Mouse (Mus musculus): ENCODE measurements around the gene Scrn2. TPM values are rescaled to one million over a fixed set of nuclear protein-coding genes. Genes with fewer than 3 reads are reported as not detected.
A peak's percentile ranks its signal among the peaks of the same experiment; 100 is the strongest.

Gene Scrn2
- polyA plus RNA-seq, 1 experiment from 2014 or later = 20.6 TPM

DNA sequence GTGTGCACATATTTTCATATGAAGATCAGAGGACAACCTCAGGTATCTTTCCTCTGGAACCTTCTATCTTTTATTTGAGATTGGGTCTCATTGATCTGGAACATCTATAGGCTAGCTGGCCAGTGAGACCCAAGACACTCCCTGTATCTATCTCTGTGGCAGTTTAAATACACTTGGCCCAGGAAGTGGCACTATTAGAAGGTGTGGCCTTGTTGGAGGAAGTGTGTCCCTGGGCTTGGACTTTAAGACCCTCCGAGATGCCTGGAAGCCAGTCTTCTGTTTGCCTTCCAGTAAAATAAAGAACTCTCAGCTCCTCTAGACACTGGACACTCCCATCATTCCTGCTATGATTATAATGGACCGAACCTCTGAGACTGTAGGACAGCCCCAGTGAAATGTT is 40.0 kb downstream of the Scrn2 start:
- Histone ChIP-seq H3K4me3 (ENCODE audit: low read depth, low read length) (no peak overlapping the region), H3K27ac (ENCODE audit: low read depth) (no peak overlapping the region), H3K9ac (replicated peaks) (no peak overlapping the region), H3K4me2 (ENCODE audit: low read depth, low read length) (no peak overlapping the region), H3K4me1 (ENCODE audit: insufficient read depth) (no peaks in the 10 kb centered on the region), H3K27me3 (ENCODE audit: insufficient read depth, low read length) (no peaks in the 10 kb centered on the region), H3K36me3 (replicated peaks; ENCODE audit: insufficient read depth, low read length) (0 out of 2 replicates have a peak, but pooled peaks cover 15% of the 10 kb centered on the region), H3K9me3 (ENCODE audit: low read length) (no peaks in the 10 kb centered on the region)
- WGBS (ENCODE audit: insufficient replicate concordance) = 81% methylated on average over 2 of the region's 2 CpGs
- ATAC-seq = no peak
- TF ChIP-seq EP300 (IDR thresholded peaks at IDR 0.05; ENCODE audit: low read depth) (no peak), CTCF (IDR thresholded peaks at IDR 0.05; ENCODE audit: low read depth) (no peak)
- DNase-seq = no peak

DNA sequence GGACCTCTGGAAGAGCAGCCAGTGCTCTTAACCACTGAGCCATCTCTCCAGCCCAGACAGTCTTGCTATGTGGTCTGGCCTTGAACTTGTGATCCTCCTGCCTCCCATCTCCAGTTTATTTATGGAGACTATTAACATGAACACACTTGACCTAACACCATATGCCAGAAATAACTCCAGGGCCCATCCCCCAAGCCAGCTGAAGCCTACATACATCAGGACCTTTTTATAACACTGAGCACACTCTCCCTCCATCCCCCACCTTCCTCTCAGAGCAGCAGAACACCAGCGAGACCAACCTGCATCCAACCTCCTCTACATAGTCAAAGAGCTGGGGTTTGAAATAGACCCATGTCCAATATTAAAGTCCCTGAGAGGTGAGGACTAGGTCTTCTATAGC is 41.4 kb downstream of the Scrn2 start:
- Histone ChIP-seq H3K9ac (replicated peaks) (no peak overlapping the region), H3K27ac (ENCODE audit: low read depth) (no peak overlapping the region), H3K4me2 (ENCODE audit: low read depth, low read length) (no peak overlapping the region), H3K4me1 (ENCODE audit: insufficient read depth) (no peaks in the 10 kb centered on the region), H3K36me3 (replicated peaks; ENCODE audit: insufficient read depth, low read length) (0 out of 2 replicates have a peak, but pooled peaks cover 15% of the 10 kb centered on the region), H3K9me3 (ENCODE audit: low read length) (no peaks in the 10 kb centered on the region), H3K27me3 (ENCODE audit: insufficient read depth, low read length) (no peaks in the 10 kb centered on the region), H3K4me3 (ENCODE audit: low read depth, low read length) (no peak overlapping the region)
- ATAC-seq = no peak
- TF ChIP-seq CTCF (IDR thresholded peaks at IDR 0.05; ENCODE audit: low read depth) (no peak), EP300 (IDR thresholded peaks at IDR 0.05; ENCODE audit: low read depth) (no peak)
- WGBS (ENCODE audit: insufficient replicate concordance) = 60% methylated on average over 1 of the region's 1 CpGs
- DNase-seq = no peak

DNA sequence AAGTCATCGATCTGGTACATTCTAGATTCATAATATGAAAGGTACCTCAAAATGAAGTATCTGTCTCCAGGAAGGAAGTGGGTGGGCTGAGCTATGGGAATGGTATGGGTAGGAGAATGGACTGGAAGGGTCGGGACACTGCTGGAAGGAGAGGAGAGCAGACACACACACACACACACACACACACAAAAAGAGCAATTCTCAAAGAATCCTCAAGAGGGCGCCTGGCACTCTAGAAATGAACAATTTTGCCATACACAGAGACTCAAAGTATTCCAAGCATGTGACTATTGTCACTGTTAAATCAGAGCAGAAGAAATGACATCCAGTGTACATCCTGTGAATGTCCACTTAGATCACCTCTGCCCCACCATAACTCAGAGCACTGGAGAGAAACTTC is 42.8 kb downstream of the Scrn2 start:
- Histone ChIP-seq H3K9ac (replicated peaks) (no peak overlapping the region), H3K36me3 (replicated peaks; ENCODE audit: insufficient read depth, low read length) (0 out of 2 replicates have a peak, but pooled peaks cover 13% of the 10 kb centered on the region), H3K4me3 (ENCODE audit: low read depth, low read length) (no peak overlapping the region), H3K9me3 (ENCODE audit: low read length) (no peaks in the 10 kb centered on the region), H3K27me3 (ENCODE audit: insufficient read depth, low read length) (no peaks in the 10 kb centered on the region), H3K4me2 (ENCODE audit: low read depth, low read length) (no peak overlapping the region), H3K27ac (ENCODE audit: low read depth) (no peak overlapping the region), H3K4me1 (ENCODE audit: insufficient read depth) (no peaks in the 10 kb centered on the region)
- WGBS (ENCODE audit: insufficient replicate concordance) = 29% methylated on average over 3 of the region's 3 CpGs
- TF ChIP-seq CTCF (IDR thresholded peaks at IDR 0.05; ENCODE audit: low read depth) = peak; percentile 75
- no peak for TF ChIP-seq EP300 (IDR thresholded peaks at IDR 0.05; ENCODE audit: low read depth)
- DNase-seq (peak; percentile 55), ATAC-seq (no peak)

DNA sequence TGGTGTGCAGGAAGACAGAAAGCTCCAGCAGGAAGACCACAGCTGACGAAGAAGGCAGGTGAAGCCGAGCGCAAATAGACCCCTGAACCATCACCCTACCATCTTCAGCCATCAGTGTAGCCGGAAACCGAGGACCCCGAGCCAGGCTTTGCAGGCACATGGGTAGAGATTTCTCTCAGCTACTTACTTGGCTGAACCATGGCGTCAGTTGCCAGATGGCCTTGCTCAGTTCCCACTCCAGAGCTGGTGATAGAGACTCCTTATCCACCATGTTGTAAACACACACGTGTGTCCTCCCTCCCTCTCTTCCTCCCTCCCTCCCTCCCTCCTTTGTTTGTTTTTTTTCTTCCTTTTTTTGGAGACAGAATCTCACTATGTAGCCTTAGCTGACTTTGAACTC is 44.5 kb downstream of the Scrn2 start:
- TF ChIP-seq CTCF (IDR thresholded peaks at IDR 0.05; ENCODE audit: low read depth) = no peak
- no peak for TF ChIP-seq EP300 (IDR thresholded peaks at IDR 0.05; ENCODE audit: low read depth)
- Histone ChIP-seq H3K36me3 (replicated peaks; ENCODE audit: insufficient read depth, low read length) (no peaks in the 10 kb centered on the region), H3K27me3 (ENCODE audit: insufficient read depth, low read length) (no peaks in the 10 kb centered on the region), H3K9me3 (ENCODE audit: low read length) (no peaks in the 10 kb centered on the region), H3K9ac (replicated peaks) (no peak overlapping the region), H3K4me3 (ENCODE audit: low read depth, low read length) (no peak overlapping the region), H3K4me1 (ENCODE audit: insufficient read depth) (no peaks in the 10 kb centered on the region), H3K4me2 (ENCODE audit: low read depth, low read length) (no peak overlapping the region), H3K27ac (ENCODE audit: low read depth) (no peak overlapping the region)
- 65% methylated on average over 8 of the region's 8 CpGs for WGBS (ENCODE audit: insufficient replicate concordance)
- no peak for DNase-seq
- ATAC-seq = no peak

DNA sequence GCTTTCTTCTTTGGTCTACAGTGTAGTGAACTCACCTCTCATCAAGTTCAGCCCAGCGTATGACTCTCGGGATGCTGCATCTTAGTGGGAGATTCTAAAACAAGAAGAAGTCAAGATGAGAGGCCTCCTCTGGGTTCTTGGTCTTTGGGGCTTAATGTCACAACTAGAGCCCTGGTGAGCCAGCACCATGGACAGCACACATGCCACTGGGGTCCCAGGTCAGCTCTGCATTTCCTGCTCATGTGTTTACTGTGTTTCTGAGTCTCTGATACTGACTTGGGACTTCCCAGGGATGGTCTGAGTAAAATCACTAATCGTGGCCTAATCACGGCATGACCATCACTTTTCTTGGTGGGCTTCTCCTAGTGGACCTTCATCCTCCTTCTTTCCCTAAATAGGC is 49.0 kb downstream of the Scrn2 start:
- peak; percentile 47 for DNase-seq
- no peaks in the 10 kb centered on the region for H3K36me3 ChIP-seq (replicated peaks; ENCODE audit: insufficient read depth, low read length)
- TF ChIP-seq CTCF (IDR thresholded peaks at IDR 0.05; ENCODE audit: low read depth) (no peak), EP300 (IDR thresholded peaks at IDR 0.05; ENCODE audit: low read depth) (no peak)
- no peaks in the 10 kb centered on the region for H3K4me1 ChIP-seq (ENCODE audit: insufficient read depth)
- no peak overlapping the region for H3K27ac ChIP-seq (ENCODE audit: low read depth)
- no peak overlapping the region for H3K4me3 ChIP-seq (ENCODE audit: low read depth, low read length)
- ATAC-seq = no peak
- WGBS (ENCODE audit: insufficient replicate concordance) = 36% methylated on average over 4 of the region's 4 CpGs
- no peaks in the 10 kb centered on the region for H3K9me3 ChIP-seq (ENCODE audit: low read length)
- 0 out of 2 replicates have a peak, but pooled peaks cover 2% of the 10 kb centered on the region for H3K27me3 ChIP-seq (ENCODE audit: insufficient read depth, low read length)
- H3K9ac ChIP-seq (replicated peaks) = no peak overlapping the region
- H3K4me2 ChIP-seq (ENCODE audit: low read depth, low read length) = no peak overlapping the region

DNA sequence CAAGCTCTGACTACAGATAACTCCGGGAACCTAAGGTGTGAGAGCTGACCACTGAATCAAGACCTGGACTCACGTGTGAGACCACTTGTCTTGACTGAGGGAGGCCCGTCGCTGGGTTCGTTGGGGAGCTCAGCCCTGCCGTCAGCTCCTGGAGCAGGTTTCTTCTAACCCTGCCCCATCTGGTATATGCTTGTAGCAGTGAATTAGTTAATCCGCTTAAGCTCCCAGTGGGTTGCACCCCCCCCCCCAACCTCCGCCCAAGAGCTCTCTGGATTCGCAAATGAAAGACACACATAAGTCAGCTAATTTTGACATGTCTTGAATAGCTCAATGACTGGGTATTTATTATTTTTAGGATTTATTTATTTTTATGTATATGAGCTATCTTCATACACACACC is 50.6 kb downstream of the Scrn2 start:
- Histone ChIP-seq H3K4me3 (ENCODE audit: low read depth, low read length) (no peak overlapping the region), H3K27me3 (ENCODE audit: insufficient read depth, low read length) (0 out of 2 replicates have a peak, but pooled peaks cover 2% of the 10 kb centered on the region), H3K36me3 (replicated peaks; ENCODE audit: insufficient read depth, low read length) (no peaks in the 10 kb centered on the region), H3K4me2 (ENCODE audit: low read depth, low read length) (no peak overlapping the region), H3K9ac (replicated peaks) (no peak overlapping the region), H3K27ac (ENCODE audit: low read depth) (no peak overlapping the region), H3K9me3 (ENCODE audit: low read length) (no peaks in the 10 kb centered on the region), H3K4me1 (ENCODE audit: insufficient read depth) (no peaks in the 10 kb centered on the region)
- ATAC-seq (no peak), DNase-seq (no peak)
- WGBS (ENCODE audit: insufficient replicate concordance) = 48% methylated on average over 9 of the region's 9 CpGs
- TF ChIP-seq CTCF (IDR thresholded peaks at IDR 0.05; ENCODE audit: low read depth) = no peak

DNA sequence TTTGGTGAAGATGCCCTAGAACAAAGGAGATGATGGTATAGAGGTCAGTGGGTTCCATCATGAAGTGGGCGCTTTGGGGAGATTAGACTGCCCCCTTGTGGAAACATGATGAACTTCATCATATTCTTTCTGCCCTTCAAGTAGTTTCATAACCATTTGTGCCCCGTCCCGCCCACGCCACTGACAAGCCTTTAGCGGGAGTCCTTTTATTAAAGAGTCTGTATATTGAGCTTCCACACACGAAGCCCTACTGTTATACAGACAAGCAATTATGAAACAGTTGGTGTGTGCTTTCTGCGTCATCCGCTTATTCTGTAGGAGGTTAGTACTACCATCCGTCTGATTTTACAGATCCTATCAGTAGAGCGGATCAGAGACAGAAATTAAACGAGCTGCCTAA is 53.2 kb downstream of the Scrn2 start:
- DNase-seq (peak; percentile 34), ATAC-seq (0 out of 2 replicates have a peak, but pooled peaks have one; percentile 7)
- Histone ChIP-seq H3K27me3 (ENCODE audit: insufficient read depth, low read length) (0 out of 2 replicates have a peak, but pooled peaks cover 2% of the 10 kb centered on the region), H3K4me2 (ENCODE audit: low read depth, low read length) (no peak overlapping the region), H3K4me3 (ENCODE audit: low read depth, low read length) (no peak overlapping the region), H3K4me1 (ENCODE audit: insufficient read depth) (no peaks in the 10 kb centered on the region), H3K9ac (replicated peaks) (no peak overlapping the region), H3K9me3 (ENCODE audit: low read length) (no peaks in the 10 kb centered on the region), H3K27ac (ENCODE audit: low read depth) (no peak overlapping the region), H3K36me3 (replicated peaks; ENCODE audit: insufficient read depth, low read length) (no peaks in the 10 kb centered on the region)
- 29% methylated on average over 11 of the region's 11 CpGs for WGBS (ENCODE audit: insufficient replicate concordance)
- TF ChIP-seq CTCF (IDR thresholded peaks at IDR 0.05; ENCODE audit: low read depth) = peak; percentile 72
- TF ChIP-seq EP300 (IDR thresholded peaks at IDR 0.05; ENCODE audit: low read depth) = no peak

Small RNA genes within 50 kb of the gene (microRNA-seq; reads per million reads assigned to microRNA genes)
- not detected for gene Mir8103

Other genes starting within 250 kb of the Scrn2 start
- gene Cbx1, start 240.8 kb upstream of the Scrn2 start, polyA plus RNA-seq (2015; fragmentation: Nextera tagmentation; extraction: Ambion mirVana) = 20.7 and 24.9 TPM in 2 replicates
- gene Nfe2l1, start 200.0 kb upstream of the Scrn2 start, polyA plus RNA-seq (2015; fragmentation: Nextera tagmentation; extraction: Ambion mirVana) = 17.6 and 22.1 TPM in 2 replicates
- 51.0 and 55.5 TPM in 2 replicates for gene Copz2, start 180.1 kb upstream of the Scrn2 start, polyA plus RNA-seq (2015; fragmentation: Nextera tagmentation; extraction: Ambion mirVana)
- 38.3 and 38.4 TPM in 2 replicates for gene Cdk5rap3, start 113.4 kb upstream of the Scrn2 start, polyA plus RNA-seq (2015; fragmentation: Nextera tagmentation; extraction: Ambion mirVana)
- 10.1 and 13.9 TPM in 2 replicates for gene Prr15l, start 101.8 kb upstream of the Scrn2 start, polyA plus RNA-seq (2015; fragmentation: Nextera tagmentation; extraction: Ambion mirVana)
- 271 and 273 TPM in 2 replicates for gene Pnpo, start 86.0 kb upstream of the Scrn2 start, polyA plus RNA-seq (2015; fragmentation: Nextera tagmentation; extraction: Ambion mirVana)
- 6.8 and 7.1 TPM in 2 replicates for gene Sp2, start 47.0 kb upstream of the Scrn2 start, polyA plus RNA-seq (2015; fragmentation: Nextera tagmentation; extraction: Ambion mirVana)
- 0.06 and 0.07 TPM in 2 replicates for gene Sp6, start 16.5 kb upstream of the Scrn2 start, polyA plus RNA-seq (2015; fragmentation: Nextera tagmentation; extraction: Ambion mirVana)
- 0.65 and 0.73 TPM in 2 replicates for gene Lrrc46, start 11.5 kb downstream of the Scrn2 start, polyA plus RNA-seq (2015; fragmentation: Nextera tagmentation; extraction: Ambion mirVana)
- gene Mrpl10, start 11.6 kb downstream of the Scrn2 start, polyA plus RNA-seq (2015; fragmentation: Nextera tagmentation; extraction: Ambion mirVana) = 34.1 and 34.5 TPM in 2 replicates
- 1.8 and 2.4 TPM in 2 replicates for gene Osbpl7, start 20.7 kb downstream of the Scrn2 start, polyA plus RNA-seq (2015; fragmentation: Nextera tagmentation; extraction: Ambion mirVana)
- gene Tbx21, start 85.4 kb downstream of the Scrn2 start, polyA plus RNA-seq (2015; fragmentation: Nextera tagmentation; extraction: Ambion mirVana) = 0.27 and 0.37 TPM in 2 replicates
- 1.6 and 1.8 TPM in 2 replicates for gene Tbkbp1, start 121.6 kb downstream of the Scrn2 start, polyA plus RNA-seq (2015; fragmentation: Nextera tagmentation; extraction: Ambion mirVana)
- 12.1 and 12.3 TPM in 2 replicates for gene Kpnb1, start 157.9 kb downstream of the Scrn2 start, polyA plus RNA-seq (2015; fragmentation: Nextera tagmentation; extraction: Ambion mirVana)

All from liver, postnatal 0 days (tissue).